9 mouse cellular contexts compared by ENCODE assay signal in genomic region chr10:78042697-78043405, GRCm38 (mm10). TPM values are rescaled to one million over a fixed set of nuclear protein-coding genes. Genes with fewer than 3 reads are reported as not detected.
A peak's percentile ranks its signal among the peaks of the same experiment; 100 is the strongest.
DNase-seq lines count a peak whose midpoint lies in the region; ATAC-seq lines count a peak whose summit lies in the region.
"Had no signal": no experiment of that assay in that cellular context is flagged by ENCODE, and none has a peak within 500 bp of the region (broad histone marks: within the 10 kb centered on the region; RNA-seq: fewer than 3 reads in every experiment).

No protein-coding gene starts in this region.

- no peak for DNase-seq in liver, embryonic 13.5 days
- no peak for DNase-seq in gastrocnemius, postnatal 14 days
- DNase-seq in cerebellum, adult 18-20 months, result no peak

- peaks cover 80% of the 10 kb centered on the region for H3K27me3 ChIP-seq in megakaryocyte, embryonic 14.5 days (replicated peaks)
- peaks cover 15% of the 10 kb centered on the region for H3K27me3 ChIP-seq in hindbrain, embryonic 13.5 days
- peaks cover 12% of the 10 kb centered on the region for H3K27me3 ChIP-seq in liver, embryonic 13.5 days
- H3K27me3 ChIP-seq in stomach, embryonic 16.5 days (ENCODE audit: control insufficient read depth, insufficient read depth, low read length), result no peaks in the 10 kb centered on the region

- peak overlapping the region; percentile 82 for H3K4me3 ChIP-seq in megakaryocyte, embryonic 14.5 days (replicated peaks)
- peak overlapping the region; percentile 28 for H3K4me3 ChIP-seq in hindbrain, embryonic 13.5 days
- no peak overlapping the region for H3K4me3 ChIP-seq in liver, embryonic 13.5 days (replicated peaks)
- H3K4me3 ChIP-seq in stomach, embryonic 16.5 days (replicated peaks; ENCODE audit: low read length), result peak overlapping the region; percentile 35

- 0 out of 2 replicates have a peak overlapping the region, but pooled peaks have one; percentile 47 for H3K9ac ChIP-seq in hindbrain, embryonic 13.5 days
- H3K9ac ChIP-seq in liver, embryonic 13.5 days, result no peak overlapping the region
- 0 out of 2 replicates have a peak overlapping the region, but pooled peaks have one; percentile 62 for H3K9ac ChIP-seq in stomach, embryonic 16.5 days (ENCODE audit: low read length)
- H3K9ac ChIP-seq: liver, embryonic 14.5 days had no signal

- no peaks in the 10 kb centered on the region for H3K9me3 ChIP-seq in megakaryocyte, embryonic 14.5 days
- H3K9me3 ChIP-seq in hindbrain, embryonic 13.5 days, result no peaks in the 10 kb centered on the region
- no peaks in the 10 kb centered on the region for H3K9me3 ChIP-seq in liver, embryonic 13.5 days (replicated peaks)
- no peaks in the 10 kb centered on the region for H3K9me3 ChIP-seq in stomach, embryonic 16.5 days (replicated peaks; ENCODE audit: control insufficient read depth, low read length)

- peak overlapping the region; percentile 54 for H3K4me2 ChIP-seq in hindbrain, embryonic 13.5 days
- peak overlapping the region; percentile 32 for H3K4me2 ChIP-seq in liver, embryonic 13.5 days
- peak overlapping the region; percentile 57 for H3K4me2 ChIP-seq in stomach, embryonic 16.5 days (ENCODE audit: low read depth, low read length)

- intact Hi-C loops in gastrocnemius, postnatal 14 days (cut with DNase I; ENCODE audit: low total_unique reads), result no loop called here

- no peaks in the 10 kb centered on the region for H3K36me3 ChIP-seq in megakaryocyte, embryonic 14.5 days (replicated peaks; ENCODE audit: low read length)
- H3K36me3 ChIP-seq in hindbrain, embryonic 13.5 days, result no peaks in the 10 kb centered on the region
- no peaks in the 10 kb centered on the region for H3K36me3 ChIP-seq in liver, embryonic 13.5 days
- H3K36me3 ChIP-seq in stomach, embryonic 16.5 days (ENCODE audit: control insufficient read depth, insufficient read depth, low read length), result no peaks in the 10 kb centered on the region

- no peak overlapping the region for H3K27ac ChIP-seq in hindbrain, embryonic 13.5 days
- no peak overlapping the region for H3K27ac ChIP-seq in liver, embryonic 13.5 days
- no peak overlapping the region for H3K27ac ChIP-seq in stomach, embryonic 16.5 days (ENCODE audit: low read length)
- H3K27ac ChIP-seq: liver, embryonic 14.5 days had no signal

- peaks cover 9% of the 10 kb centered on the region for H3K4me1 ChIP-seq in megakaryocyte, embryonic 14.5 days
- peaks cover 9% of the 10 kb centered on the region; the same call in 1 of the 2 replicates for H3K4me1 ChIP-seq in hindbrain, embryonic 13.5 days (replicated peaks)
- peaks cover 5% of the 10 kb centered on the region for H3K4me1 ChIP-seq in liver, embryonic 13.5 days (replicated peaks)
- H3K4me1 ChIP-seq in stomach, embryonic 16.5 days (ENCODE audit: control insufficient read depth, insufficient read depth, low read length), result peaks cover 10% of the 10 kb centered on the region

- no peak for ATAC-seq in megakaryocyte, adult 5-6 weeks (ENCODE audit: poor library complexity, severe bottlenecking)
- peak; percentile 58; the same call in 1 of the 2 replicates for ATAC-seq in hindbrain, embryonic 13.5 days (ENCODE audit: low FRiP score)
- no peak for ATAC-seq in liver, embryonic 13.5 days (ENCODE audit: low read depth)
- ATAC-seq in stomach, embryonic 16.5 days (ENCODE audit: insufficient read depth, low FRiP score), result no peak
- no peak for ATAC-seq in inflammation-experienced regulatory T-cells, adult 6 months

- 60% methylated on average over 14 of the region's 14 CpGs for WGBS in hindbrain, embryonic 13.5 days
- 48% methylated on average over 14 of the region's 14 CpGs for WGBS in liver, embryonic 13.5 days (ENCODE audit: insufficient replicate concordance)
- WGBS in stomach, embryonic 16.5 days, result 51% methylated on average over 14 of the region's 14 CpGs

RNA-seq across cellular contexts. Expression of gene Aire, which starts 0.6 kb away (rescaled TPM):
- not detected in 2 replicates for polyA plus RNA-seq in megakaryocyte, embryonic 14.5 days (2012; ENCODE audit: insufficient read depth, low replicate concordance)
- total RNA-seq in megakaryocyte, adult 5-6 weeks (2015), result not detected in 2 replicates
- total RNA-seq in megakaryocyte, adult 5-6 weeks (2017), result not detected in 2 replicates
- 0.10 TPM in 1 of 2 replicates, not detected in the other for polyA plus RNA-seq in hindbrain, embryonic 13.5 days (2015; fragmentation: Nextera tagmentation; extraction: Ambion mirVana)
- not detected in 2 replicates for polyA plus RNA-seq in liver, embryonic 13.5 days (2015; fragmentation: Nextera tagmentation; extraction: Ambion mirVana)
- 0.15 and 0.20 TPM in 2 replicates for polyA plus RNA-seq in stomach, embryonic 16.5 days (2015; fragmentation: Nextera tagmentation; extraction: Ambion mirVana)
- under 1 TPM in 2 of 3 experiments, not detected in 1; 0.23 to 0.34 TPM for polyA plus RNA-seq in inflammation-experienced regulatory T-cells, adult 6 months (2017; shearing (Covaris generic))
- total RNA-seq in gastrocnemius, postnatal 14 days (2021), result not detected
- polyA plus RNA-seq: liver, embryonic 14.5 days had no signal

RNA-seq across cellular contexts. Expression of gene Dnmt3l, which starts 1.1 kb away (rescaled TPM):
- not detected in 2 replicates for polyA plus RNA-seq in megakaryocyte, embryonic 14.5 days (2012; ENCODE audit: insufficient read depth, low replicate concordance)
- 2.5 TPM in 1 of 2 replicates, not detected in the other for total RNA-seq in megakaryocyte, adult 5-6 weeks (2015)
- total RNA-seq in megakaryocyte, adult 5-6 weeks (2017), result 0.37 TPM in 1 of 2 replicates, not detected in the other
- not detected in 2 replicates for polyA plus RNA-seq in hindbrain, embryonic 13.5 days (2015; fragmentation: Nextera tagmentation; extraction: Ambion mirVana)
- polyA plus RNA-seq in liver, embryonic 13.5 days (2015; fragmentation: Nextera tagmentation; extraction: Ambion mirVana), result not detected in 2 replicates
- polyA plus RNA-seq in stomach, embryonic 16.5 days (2015; fragmentation: Nextera tagmentation; extraction: Ambion mirVana), result 0.56 and 0.63 TPM in 2 replicates
- not detected for polyA plus RNA-seq in inflammation-experienced regulatory T-cells, adult 6 months (2017; shearing (Covaris generic))
- total RNA-seq in gastrocnemius, postnatal 14 days (2021), result not detected

RNA-seq across cellular contexts. Expression of gene Icosl, which starts 26.3 kb away (rescaled TPM):
- polyA plus RNA-seq in megakaryocyte, embryonic 14.5 days (2012; ENCODE audit: insufficient read depth, low replicate concordance), result 0.74 and 1.4 TPM in 2 replicates
- total RNA-seq in megakaryocyte, adult 5-6 weeks (2015), result 29.3 and 34.3 TPM in 2 replicates
- 20.8 and 24.4 TPM in 2 replicates for total RNA-seq in megakaryocyte, adult 5-6 weeks (2017)
- 0.56 and 0.61 TPM in 2 replicates for polyA plus RNA-seq in hindbrain, embryonic 13.5 days (2015; fragmentation: Nextera tagmentation; extraction: Ambion mirVana)
- 2.0 TPM in 2 replicates for polyA plus RNA-seq in liver, embryonic 13.5 days (2015; fragmentation: Nextera tagmentation; extraction: Ambion mirVana)
- 7.1 and 7.6 TPM in 2 replicates for polyA plus RNA-seq in stomach, embryonic 16.5 days (2015; fragmentation: Nextera tagmentation; extraction: Ambion mirVana)
- 1 to 10 TPM; 5.8 to 7.8 (median 6.8) TPM for polyA plus RNA-seq in inflammation-experienced regulatory T-cells, adult 6 months (2017; shearing (Covaris generic))
- total RNA-seq in gastrocnemius, postnatal 14 days (2021), result 1 to 10 TPM; 1.6 to 2.0 TPM

RNA-seq across cellular contexts. Expression of gene Pfkl, which starts 33.0 kb away (rescaled TPM):
- 333 and 674 TPM in 2 replicates for polyA plus RNA-seq in megakaryocyte, embryonic 14.5 days (2012; ENCODE audit: insufficient read depth, low replicate concordance)
- total RNA-seq in megakaryocyte, adult 5-6 weeks (2015), result 6.9 and 7.0 TPM in 2 replicates
- 13.6 and 16.9 TPM in 2 replicates for total RNA-seq in megakaryocyte, adult 5-6 weeks (2017)
- 106 and 107 TPM in 2 replicates for polyA plus RNA-seq in hindbrain, embryonic 13.5 days (2015; fragmentation: Nextera tagmentation; extraction: Ambion mirVana)
- polyA plus RNA-seq in liver, embryonic 13.5 days (2015; fragmentation: Nextera tagmentation; extraction: Ambion mirVana), result 94.0 and 98.3 TPM in 2 replicates
- 195 and 225 TPM in 2 replicates for polyA plus RNA-seq in stomach, embryonic 16.5 days (2015; fragmentation: Nextera tagmentation; extraction: Ambion mirVana)
- polyA plus RNA-seq in inflammation-experienced regulatory T-cells, adult 6 months (2017; shearing (Covaris generic)), result 10 to 100 TPM; 58.9 to 60.6 (median 59.1) TPM
- 1 to 10 TPM; 9.0 to 9.3 TPM for total RNA-seq in gastrocnemius, postnatal 14 days (2021)
